Mouse (Mus musculus) left cerebral cortex, postnatal 25 days (tissue): ENCODE measurements at regions not wholly inside any gene's neighbourhood (a gene's known extent, or its start where the extent isn't known, plus 50 kb on each side); places are given as distances from the start of the nearest gene placed in this dataset.

Experiments used
- DNase-seq, 2 experiments: peaks; one replicate each; pipeline ENCODE4 v3.0.0; 2022; ENCODE audit warnings: low spot score in 2 of 2, mixed read lengths in 1 of 2
- intact Hi-C: fragments of 180-260 bp; cut with DNase I; formaldehyde crosslinking; loops from one replicate; pipeline ENCODE4 v1.15.1; 2025

DNA sequence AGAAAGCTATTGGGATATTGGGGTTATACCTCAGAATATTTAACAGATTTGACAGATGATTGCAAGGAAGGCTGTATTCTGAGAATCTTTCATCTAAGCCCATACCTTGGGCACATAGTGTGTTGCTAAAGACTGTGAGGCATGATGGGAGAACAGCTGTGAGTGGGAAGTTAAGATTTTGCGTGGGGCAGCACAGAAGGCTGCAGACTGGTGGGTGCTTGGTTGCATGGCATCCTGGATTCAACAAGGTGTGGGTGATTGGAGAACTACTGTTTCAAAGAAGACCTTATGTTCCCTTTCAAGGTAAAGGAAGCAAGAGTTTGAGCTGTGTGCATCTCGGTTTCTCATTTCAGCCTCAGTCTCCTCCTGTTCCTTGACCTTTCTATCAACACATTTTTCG lies 584.8 kb downstream of the Sh2d4b start:
- DNase-seq: peak; percentile 74 to 98
- intact Hi-C loops: loop anchor here (1.0 to 5.0 kb wide), 5 partner anchors 29 to 649 kb away; no protein-coding TSS in a partner anchor

DNA sequence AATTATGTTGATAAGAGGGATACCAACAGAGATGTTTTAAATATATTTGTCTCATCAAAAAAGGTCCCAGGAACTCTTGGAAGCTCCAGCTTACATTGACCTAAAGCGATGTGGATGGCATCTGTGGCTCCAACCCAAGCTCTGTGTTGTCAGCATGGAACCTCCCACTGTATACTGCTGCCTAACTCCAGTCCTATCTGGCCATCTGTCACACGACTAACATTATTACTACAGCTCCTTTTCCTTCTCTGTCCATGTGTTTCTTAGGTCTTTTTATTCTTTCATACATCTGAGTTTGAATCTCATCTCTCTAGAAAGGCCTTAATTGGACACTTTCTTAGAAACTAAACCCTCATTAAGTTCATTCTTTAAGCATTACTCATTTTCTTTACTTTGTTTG lies 613.9 kb downstream of the Sh2d4b start:
- DNase-seq: peak in 1 of 2 experiments; percentile 43
- intact Hi-C loops: loop anchor here (1.0 to 5.0 kb wide), 2 partner anchors 29 to 747 kb away; no protein-coding TSS in a partner anchor

DNA sequence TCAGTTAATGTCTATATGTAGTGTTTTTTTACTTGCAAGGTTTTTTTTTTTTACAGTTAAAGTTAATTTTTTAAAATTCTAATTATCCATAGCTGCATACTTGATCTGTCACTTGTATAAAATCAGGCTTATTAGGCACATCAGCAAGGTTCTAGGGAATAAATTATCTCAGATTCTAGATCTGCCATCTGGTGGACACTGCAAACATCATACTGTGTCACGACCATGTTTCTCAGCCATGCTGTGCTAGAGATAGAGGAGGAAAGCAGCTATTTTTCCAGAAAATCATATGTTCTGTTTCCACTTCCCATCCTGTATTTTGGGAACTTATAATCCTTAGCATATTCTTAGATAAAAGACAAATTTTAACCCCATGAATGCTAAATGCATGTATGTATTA lies 617.7 kb downstream of the Sh2d4b start:
- peak; percentile 31 to 59 for DNase-seq

DNA sequence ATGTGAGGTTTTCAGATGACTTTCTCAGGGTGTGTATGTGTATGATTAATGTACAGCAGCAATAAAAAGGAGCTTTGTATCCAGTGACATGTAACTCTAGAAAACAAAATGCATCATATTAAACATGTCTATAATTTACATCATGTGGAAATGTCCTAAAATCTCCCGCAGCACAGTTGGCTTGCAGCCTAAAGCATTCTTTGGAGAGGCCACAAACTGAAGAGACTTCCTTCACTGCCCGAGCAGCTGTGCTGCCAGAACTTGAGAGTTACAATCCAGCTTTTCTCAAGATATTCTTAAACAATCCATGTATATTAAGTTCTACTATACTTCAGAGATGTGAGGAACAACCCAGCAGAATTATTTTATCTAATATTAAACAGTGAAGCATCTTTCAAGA lies 631.4 kb downstream of the Sh2d4b start:
- DNase-seq: no peak
- intact Hi-C loops: no loop called here

More for the DNA sequence above, 617.7 kb downstream of the Sh2d4b start:
- intact Hi-C loops: loop anchor here (5.0 kb wide), 1 partner anchor 743 kb away; no protein-coding TSS in a partner anchor

DNA sequence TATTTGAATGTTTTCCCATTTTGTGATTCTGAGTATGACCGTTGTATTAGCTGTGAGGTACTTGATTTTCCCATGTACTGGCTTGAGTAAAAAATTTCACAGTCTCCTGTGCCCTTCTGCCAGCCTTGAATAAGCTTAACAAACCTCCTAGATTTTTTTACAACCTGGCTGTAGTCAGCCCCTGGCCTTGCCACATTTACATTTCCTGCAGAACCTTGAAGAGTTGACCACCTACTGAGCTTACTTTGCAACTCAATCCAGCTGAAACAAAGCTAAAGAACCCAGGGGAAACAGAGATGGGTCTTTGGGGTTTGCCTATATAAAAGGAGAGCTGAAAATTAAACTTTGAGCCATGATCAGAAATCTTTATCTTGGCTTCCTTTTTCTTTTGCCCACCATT lies 661.0 kb downstream of the Sh2d4b start:
- intact Hi-C loops: no loop called here
- no peak for DNase-seq

DNA sequence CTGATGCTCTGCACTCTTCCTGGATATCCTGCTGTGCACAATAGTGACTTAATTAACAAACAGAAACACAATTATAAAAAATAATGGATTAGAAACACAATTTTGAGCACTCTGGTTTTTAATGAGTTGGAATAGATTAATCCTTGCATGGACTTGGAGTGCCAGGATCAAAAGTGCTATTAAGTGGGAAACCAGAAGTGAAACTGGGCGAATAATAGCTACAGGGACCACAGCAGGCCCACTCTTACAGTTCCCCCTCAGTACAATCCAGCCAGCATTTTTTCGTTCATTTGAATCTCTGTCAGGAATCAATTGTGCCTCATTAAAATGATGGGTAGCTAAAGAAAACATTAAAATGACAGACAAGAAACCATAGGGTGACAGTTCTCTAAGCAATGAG lies 668.7 kb downstream of the Sh2d4b start:
- DNase-seq: no peak
- intact Hi-C loops: no loop called here
